Mouse (Mus musculus) liver, embryonic 14 days (tissue): Measurements from ENCODE around the gene 4933409G03Rik. TPM values are rescaled to one million over a fixed set of nuclear protein-coding genes. Genes with fewer than 3 reads are reported as not detected.

ENCODE experiments used
- polyA plus RNA-seq: library from polyadenylated mRNA; depleted of rRNA; stranded (reverse); fragments of >200 nt; gene quantifications from 2 replicates; pipeline ENCODE4 v1.2.3, GENCODE M21; 2012; rRNA removed

Gene 4933409G03Rik
- not detected in 2 replicates for polyA plus RNA-seq

DNA sequence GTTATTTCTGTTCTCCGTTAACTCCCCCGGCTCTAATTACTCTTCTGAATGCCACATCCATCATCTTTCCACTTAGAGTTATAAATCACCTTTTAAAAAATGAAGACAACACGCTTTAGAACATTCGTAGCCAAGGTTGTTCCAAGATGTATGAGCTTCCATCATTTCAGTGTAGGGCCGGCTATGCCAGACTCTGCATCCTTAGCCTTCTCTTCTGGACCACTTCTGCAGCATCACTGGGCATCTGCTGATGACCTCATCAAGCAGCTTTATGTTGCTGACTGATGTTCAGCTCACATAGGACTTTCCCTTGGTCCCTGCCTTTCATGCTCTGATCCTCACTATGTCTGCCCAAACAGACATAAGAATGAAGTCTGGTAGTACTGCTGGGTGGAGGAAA, at the start of gene 4933409G03Rik:
4933409G03Rik (plus strand) TSS at position 301 of the 400 bp plus-strand sequence.

DNA sequence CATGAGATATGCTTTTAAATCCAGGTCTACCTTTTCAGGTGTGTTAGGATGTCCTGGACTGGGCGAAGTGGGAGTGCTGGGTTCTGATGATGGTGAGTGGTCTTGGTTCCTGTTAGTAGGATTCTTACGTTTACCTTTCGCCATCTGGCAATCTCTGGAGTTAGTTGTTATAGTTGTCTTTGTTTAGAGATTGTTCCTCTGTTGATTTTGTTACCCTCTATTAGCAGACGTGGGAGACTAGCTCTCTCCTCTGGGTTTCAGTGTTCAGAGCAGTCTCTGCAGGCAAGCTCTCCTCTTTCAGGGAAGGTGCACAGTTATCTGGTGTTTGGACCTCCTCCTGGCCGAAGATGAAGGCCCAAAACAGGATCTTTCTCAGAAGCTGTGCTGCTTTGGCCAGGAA, 74.0 kb downstream of the 4933409G03Rik start, which contains the start of gene 4932414N04Rik:
4932414N04Rik (plus strand) TSS at position 301 of the 400 bp plus-strand sequence.

Other genes with a start within 250 kb of the 4933409G03Rik start
- 1.1 TPM in 2 replicates for gene Stk39, start 110.1 kb upstream of the 4933409G03Rik start, polyA plus RNA-seq
- gene 4932414N04Rik, start 74.1 kb downstream of the 4933409G03Rik start, polyA plus RNA-seq = not detected in 2 replicates